Mouse (Mus musculus): Measurements from ENCODE around the gene Nabp2.

The Nabp2 gene

GRCm38 (mm10) chr10:128429052-128429451 is 17.8 kb upstream of the Nabp2 start:
- DNase-seq (ENCODE audit: low spot score): no peak

GRCm38 (mm10) chr10:128425260-128425659 is 14.0 kb upstream of the Nabp2 start:
- no peak for DNase-seq (ENCODE audit: low spot score)

GRCm38 (mm10) chr10:128424604-128425003 is 13.3 kb upstream of the Nabp2 start:
- DNase-seq (ENCODE audit: low spot score): no peak

GRCm38 (mm10) chr10:128422426-128422825 is 11.1 kb upstream of the Nabp2 start:
- no peak for DNase-seq (ENCODE audit: low spot score)

GRCm38 (mm10) chr10:128414848-128415247 is 3.6 kb upstream of the Nabp2 start:
- no peak for DNase-seq (ENCODE audit: low spot score)

- no peak for DNase-seq (ENCODE audit: low spot score)
These were observed 1.8 kb upstream of the Nabp2 start for GRCm38 (mm10) chr10:128413076-128413475.

- DNase-seq (ENCODE audit: low spot score): no peak
These were observed 1.3 kb upstream of the Nabp2 start for GRCm38 (mm10) chr10:128412558-128412957.

GRCm38 (mm10) chr10:128412055-128412381 is 726 bp upstream of the Nabp2 start:
- DNase-seq (ENCODE audit: low spot score): peak; percentile 28

GRCm38 (mm10) chr10:128410560-128410845 is 789 bp downstream of the Nabp2 start:
- peak; percentile 48 for DNase-seq (ENCODE audit: low spot score)

- peak; percentile 98 for DNase-seq (ENCODE audit: low spot score)
These were observed 1.4 kb downstream of the Nabp2 start for GRCm38 (mm10) chr10:128409692-128410559.

- DNase-seq (ENCODE audit: low spot score): peak; percentile 29
These were observed 2.4 kb downstream of the Nabp2 start for GRCm38 (mm10) chr10:128408591-128409535.

- no peak for DNase-seq (ENCODE audit: low spot score)
These were observed 7.4 kb downstream of the Nabp2 start for GRCm38 (mm10) chr10:128403931-128404330.

- DNase-seq (ENCODE audit: low spot score): no peak
These were observed 9.7 kb downstream of the Nabp2 start for GRCm38 (mm10) chr10:128401638-128402037.

- no peak for DNase-seq (ENCODE audit: low spot score)
These were observed 10.2 kb downstream of the Nabp2 start, which contains the start of gene Slc39a5 for GRCm38 (mm10) chr10:128401056-128401455. Slc39a5 (minus strand) TSS chr10:128401229.

- DNase-seq (ENCODE audit: low spot score): no peak
These were observed 11.0 kb downstream of the Nabp2 start for GRCm38 (mm10) chr10:128400338-128400737.

GRCm38 (mm10) chr10:128397466-128397865 is 13.8 kb downstream of the Nabp2 start:
- DNase-seq (ENCODE audit: low spot score): no peak

- DNase-seq (ENCODE audit: low spot score): no peak
These were observed 14.5 kb downstream of the Nabp2 start for GRCm38 (mm10) chr10:128396716-128397264.

GRCm38 (mm10) chr10:128396017-128396673 is 15.1 kb downstream of the Nabp2 start:
- no peak for DNase-seq (ENCODE audit: low spot score)

GRCm38 (mm10) chr10:128391850-128392249 is 19.4 kb downstream of the Nabp2 start:
- no peak for DNase-seq (ENCODE audit: low spot score)

GRCm38 (mm10) chr10:128390366-128390765 is 20.9 kb downstream of the Nabp2 start:
- DNase-seq (ENCODE audit: low spot score): no peak

- no peak for DNase-seq (ENCODE audit: low spot score)
These were observed 21.7 kb downstream of the Nabp2 start for GRCm38 (mm10) chr10:128389570-128389969.

GRCm38 (mm10) chr10:128388941-128389340 is 22.4 kb downstream of the Nabp2 start:
- DNase-seq (ENCODE audit: low spot score): no peak

Data from c-Kit-positive CD71-positive TER-119-positive erythroid progenitor cells, embryonic 14.5 days (primary cell).